Comparison of ENCODE assay signal across 24 mouse cellular contexts in the genomic region with DNA sequence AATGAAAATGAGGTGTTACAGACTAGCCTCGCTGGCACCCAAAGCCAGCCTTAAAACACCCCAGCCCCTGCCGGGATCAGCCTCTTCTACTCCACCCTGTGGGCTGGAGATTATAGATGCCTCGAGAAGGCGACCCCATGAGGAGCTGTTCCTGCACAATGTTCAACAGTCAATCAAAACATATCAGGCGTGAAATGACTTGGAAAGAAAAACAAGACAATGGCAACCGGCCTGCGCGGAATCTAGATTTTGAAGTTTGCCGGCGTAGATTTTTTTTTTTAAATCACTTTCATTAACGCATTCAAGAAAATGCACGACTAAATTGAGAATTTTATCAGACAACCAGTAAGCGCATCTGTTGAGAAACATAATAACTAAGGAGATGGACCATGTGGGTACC.
A peak's percentile ranks its signal among the peaks of the same experiment; 100 is the strongest.
DNase-seq lines count a peak whose midpoint lies in the region; ATAC-seq and TF ChIP-seq lines count a peak whose summit lies in the region.
"Had no signal": no experiment of that assay in that cellular context is flagged by ENCODE, and none has a peak within 500 bp of the region (broad histone marks: within the 10 kb centered on the region; RNA-seq: fewer than 3 reads in every experiment).

No protein-coding gene starts in this region.

- WGBS in forebrain, embryonic 13.5 days = 19% methylated on average over 13 of the region's 13 CpGs
- 18% methylated on average over 13 of the region's 13 CpGs for WGBS in forebrain, postnatal 0 days
- WGBS in midbrain, embryonic 10.5 days = 42% methylated on average over 13 of the region's 13 CpGs
- 20% methylated on average over 13 of the region's 13 CpGs for WGBS in midbrain, postnatal 0 days
- 19% methylated on average over 13 of the region's 13 CpGs for WGBS in hindbrain, embryonic 16.5 days
- 10% methylated on average over 13 of the region's 13 CpGs for WGBS in midbrain, embryonic 14.5 days
- WGBS in intestine, postnatal 0 days = 78% methylated on average over 13 of the region's 13 CpGs

- H3K9ac ChIP-seq in forebrain, embryonic 13.5 days = no peak overlapping the region
- no peak overlapping the region for H3K9ac ChIP-seq in forebrain, postnatal 0 days
- H3K9ac ChIP-seq in midbrain, postnatal 0 days (replicated peaks; ENCODE audit: low read length, poor library complexity, severe bottlenecking) = no peak overlapping the region
- no peak overlapping the region for H3K9ac ChIP-seq in hindbrain, embryonic 16.5 days (ENCODE audit: low read depth, low read length)
- no peak overlapping the region for H3K9ac ChIP-seq in midbrain, embryonic 14.5 days (replicated peaks; ENCODE audit: low read length)
- H3K9ac ChIP-seq in intestine, postnatal 0 days (ENCODE audit: low read depth, low read length) = no peak overlapping the region
- H3K9ac ChIP-seq: embryonic facial prominence, embryonic 13.5 days; heart, embryonic 13.5 days; limb, embryonic 12.5 days; liver, embryonic 15.5 days; lung, embryonic 14.5 days; neural tube, embryonic 12.5 days; stomach, embryonic 15.5 days had no signal

- H3K4me3 ChIP-seq in forebrain, embryonic 13.5 days = no peak overlapping the region
- H3K4me3 ChIP-seq in forebrain, postnatal 0 days (ENCODE audit: low read depth, low read length) = no peak overlapping the region
- H3K4me3 ChIP-seq in midbrain, embryonic 10.5 days = no peak overlapping the region
- no peak overlapping the region for H3K4me3 ChIP-seq in midbrain, postnatal 0 days (ENCODE audit: low read depth, low read length)
- no peak overlapping the region for H3K4me3 ChIP-seq in hindbrain, embryonic 16.5 days (ENCODE audit: low read length)
- H3K4me3 ChIP-seq in midbrain, embryonic 14.5 days (replicated peaks; ENCODE audit: low read depth, low read length) = no peak overlapping the region
- H3K4me3 ChIP-seq in intestine, postnatal 0 days (ENCODE audit: low read depth, low read length) = no peak overlapping the region
- H3K4me3 ChIP-seq: embryonic facial prominence, embryonic 13.5 days; heart, embryonic 13.5 days; limb, embryonic 12.5 days; liver, embryonic 15.5 days; myocyte; neural tube, embryonic 12.5 days; stomach, embryonic 15.5 days had no signal

- no peak for ATAC-seq in forebrain, embryonic 13.5 days
- ATAC-seq in forebrain, postnatal 0 days = no peak
- ATAC-seq in midbrain, postnatal 0 days (ENCODE audit: low FRiP score) = no peak
- ATAC-seq in hindbrain, embryonic 16.5 days = peak; percentile 35; the same call in 1 of the 2 replicates
- no peak for ATAC-seq in midbrain, embryonic 14.5 days (ENCODE audit: low FRiP score, low TSS enrichment)
- no peak for ATAC-seq in intestine, postnatal 0 days

- no peak overlapping the region for H3K4me2 ChIP-seq in forebrain, embryonic 13.5 days
- H3K4me2 ChIP-seq in forebrain, postnatal 0 days (ENCODE audit: low read depth) = no peak overlapping the region
- no peak overlapping the region for H3K4me2 ChIP-seq in midbrain, postnatal 0 days (ENCODE audit: low read depth, low read length, poor library complexity, severe bottlenecking)
- H3K4me2 ChIP-seq in hindbrain, embryonic 16.5 days (ENCODE audit: low read length) = no peak overlapping the region
- no peak overlapping the region for H3K4me2 ChIP-seq in midbrain, embryonic 14.5 days (ENCODE audit: low read length)
- no peak overlapping the region for H3K4me2 ChIP-seq in intestine, postnatal 0 days (replicated peaks; ENCODE audit: low read depth)
- H3K4me2 ChIP-seq: embryonic facial prominence, embryonic 13.5 days; heart, embryonic 13.5 days; limb, embryonic 12.5 days; liver, embryonic 15.5 days; lung, embryonic 14.5 days; neural tube, embryonic 12.5 days; stomach, embryonic 15.5 days had no signal

- DNase-seq in forebrain, postnatal 0 days = no peak
- no peak for DNase-seq in midbrain, embryonic 10.5 days (ENCODE audit: low spot score)
- no peak for DNase-seq in midbrain, postnatal 0 days (ENCODE audit: low spot score)
- DNase-seq in midbrain, embryonic 14.5 days = peak; percentile 58
- no peak for DNase-seq in spleen, adult 18-20 months
- DNase-seq: adrenal gland, adult 2 months; B cell, adult 2 months; cerebellum, adult 9-10 months; gastrocnemius, postnatal 10 days; heart, postnatal 10 days; kidney, adult 2 months; kidney, postnatal 36 days; lung, embryonic 14.5 days; lung, postnatal 14 days had no signal

- no peak for TF ChIP-seq CTCF in forebrain, postnatal 0 days (IDR thresholded peaks at IDR 0.05; ENCODE audit: low read depth)
- TF ChIP-seq CTCF in midbrain, postnatal 0 days (IDR thresholded peaks at IDR 0.05) = no peak; the same call in 1 of the 2 replicates
- TF ChIP-seq CTCF in intestine, postnatal 0 days (IDR thresholded peaks at IDR 0.05; ENCODE audit: low read depth) = no peak

- H3K36me3 ChIP-seq in forebrain, embryonic 13.5 days (ENCODE audit: poor library complexity, severe bottlenecking) = no peaks in the 10 kb centered on the region
- no peaks in the 10 kb centered on the region for H3K36me3 ChIP-seq in forebrain, postnatal 0 days (ENCODE audit: insufficient read depth)
- H3K36me3 ChIP-seq in midbrain, embryonic 10.5 days = no peaks in the 10 kb centered on the region
- no peaks in the 10 kb centered on the region for H3K36me3 ChIP-seq in midbrain, postnatal 0 days (ENCODE audit: insufficient read depth, low read length)
- H3K36me3 ChIP-seq in hindbrain, embryonic 16.5 days (ENCODE audit: control insufficient read depth, insufficient read depth, low read length) = no peaks in the 10 kb centered on the region
- no peaks in the 10 kb centered on the region for H3K36me3 ChIP-seq in midbrain, embryonic 14.5 days (ENCODE audit: control insufficient read depth, insufficient read depth, low read length)
- no peaks in the 10 kb centered on the region for H3K36me3 ChIP-seq in intestine, postnatal 0 days (ENCODE audit: control insufficient read depth, insufficient read depth)
- H3K36me3 ChIP-seq: embryonic facial prominence, embryonic 13.5 days; heart, embryonic 13.5 days; limb, embryonic 12.5 days; liver, embryonic 15.5 days; neural tube, embryonic 12.5 days; stomach, embryonic 15.5 days had no signal

- H3K27me3 ChIP-seq in forebrain, embryonic 13.5 days = no peaks in the 10 kb centered on the region
- no peaks in the 10 kb centered on the region for H3K27me3 ChIP-seq in forebrain, postnatal 0 days (ENCODE audit: insufficient read depth, low read length)
- no peaks in the 10 kb centered on the region for H3K27me3 ChIP-seq in midbrain, embryonic 10.5 days (ENCODE audit: low read depth, poor library complexity, severe bottlenecking)
- H3K27me3 ChIP-seq in midbrain, postnatal 0 days (ENCODE audit: insufficient read depth, low read length) = no peaks in the 10 kb centered on the region
- no peaks in the 10 kb centered on the region for H3K27me3 ChIP-seq in hindbrain, embryonic 16.5 days (replicated peaks; ENCODE audit: control insufficient read depth, insufficient read depth, low read length)
- no peaks in the 10 kb centered on the region for H3K27me3 ChIP-seq in midbrain, embryonic 14.5 days (ENCODE audit: control insufficient read depth, insufficient read depth, low read length)
- H3K27me3 ChIP-seq in intestine, postnatal 0 days (replicated peaks; ENCODE audit: control insufficient read depth, insufficient read depth, low read length) = no peaks in the 10 kb centered on the region
- H3K27me3 ChIP-seq: liver, embryonic 15.5 days; neural tube, embryonic 12.5 days; stomach, embryonic 15.5 days had no signal

- H3K4me1 ChIP-seq in forebrain, embryonic 13.5 days = peaks cover 46% of the 10 kb centered on the region
- H3K4me1 ChIP-seq in forebrain, postnatal 0 days (ENCODE audit: insufficient read depth) = peaks cover 21% of the 10 kb centered on the region
- peaks cover 61% of the 10 kb centered on the region for H3K4me1 ChIP-seq in midbrain, embryonic 10.5 days
- H3K4me1 ChIP-seq in midbrain, postnatal 0 days (ENCODE audit: insufficient read depth, low read length) = peaks cover 15% of the 10 kb centered on the region
- peaks cover 27% of the 10 kb centered on the region for H3K4me1 ChIP-seq in hindbrain, embryonic 16.5 days (ENCODE audit: control insufficient read depth, insufficient read depth, low read depth, low read length)
- peaks cover 46% of the 10 kb centered on the region for H3K4me1 ChIP-seq in midbrain, embryonic 14.5 days (ENCODE audit: control insufficient read depth, insufficient read depth, low read length)
- H3K4me1 ChIP-seq in intestine, postnatal 0 days (replicated peaks; ENCODE audit: control insufficient read depth, insufficient read depth, low read length) = no peaks in the 10 kb centered on the region
- H3K4me1 ChIP-seq: embryonic facial prominence, embryonic 13.5 days; heart, embryonic 13.5 days; limb, embryonic 12.5 days; liver, embryonic 15.5 days; stomach, embryonic 15.5 days had no signal

- 0 out of 2 replicates have a peak overlapping the region, but pooled peaks have one; percentile 0 for H3K27ac ChIP-seq in forebrain, embryonic 13.5 days
- no peak overlapping the region for H3K27ac ChIP-seq in forebrain, postnatal 0 days (ENCODE audit: low read depth, low read length)
- peak overlapping the region; percentile 68 for H3K27ac ChIP-seq in midbrain, embryonic 10.5 days (replicated peaks)
- no peak overlapping the region for H3K27ac ChIP-seq in midbrain, postnatal 0 days (ENCODE audit: low read depth, low read length)
- no peak overlapping the region for H3K27ac ChIP-seq in hindbrain, embryonic 16.5 days (ENCODE audit: low read depth, low read length)
- peak overlapping the region; percentile 66 for H3K27ac ChIP-seq in midbrain, embryonic 14.5 days (replicated peaks; ENCODE audit: low read depth, low read length)
- no peak overlapping the region for H3K27ac ChIP-seq in intestine, postnatal 0 days (ENCODE audit: low read depth, low read length)
- H3K27ac ChIP-seq: embryonic facial prominence, embryonic 13.5 days; heart, embryonic 13.5 days; limb, embryonic 12.5 days; liver, embryonic 15.5 days; neural tube, embryonic 12.5 days; stomach, embryonic 15.5 days had no signal

- H3K9me3 ChIP-seq in forebrain, embryonic 13.5 days (replicated peaks) = no peaks in the 10 kb centered on the region
- no peaks in the 10 kb centered on the region for H3K9me3 ChIP-seq in forebrain, postnatal 0 days (ENCODE audit: low read length)
- no peaks in the 10 kb centered on the region for H3K9me3 ChIP-seq in midbrain, embryonic 10.5 days (replicated peaks)
- no peaks in the 10 kb centered on the region for H3K9me3 ChIP-seq in midbrain, postnatal 0 days (ENCODE audit: low read length)
- no peaks in the 10 kb centered on the region for H3K9me3 ChIP-seq in hindbrain, embryonic 16.5 days (ENCODE audit: control insufficient read depth, low read length)
- no peaks in the 10 kb centered on the region for H3K9me3 ChIP-seq in midbrain, embryonic 14.5 days (ENCODE audit: control insufficient read depth, low read length)
- H3K9me3 ChIP-seq in intestine, postnatal 0 days (ENCODE audit: control insufficient read depth) = no peaks in the 10 kb centered on the region
- H3K9me3 ChIP-seq: embryonic facial prominence, embryonic 13.5 days; heart, embryonic 13.5 days; limb, embryonic 12.5 days; liver, embryonic 15.5 days; neural tube, embryonic 12.5 days; stomach, embryonic 15.5 days had no signal

Comparison
In these comparisons a context has a peak if more than half of its experiments do, and no peak if none do; other contexts are left out.
1. H3K27ac ChIP-seq: peak in forebrain, embryonic 13.5 days (single experiment), midbrain, embryonic 10.5 days (single experiment) and midbrain, embryonic 14.5 days (single experiment); none in forebrain, postnatal 0 days (single experiment), midbrain, postnatal 0 days (single experiment), hindbrain, embryonic 16.5 days (single experiment) and intestine, postnatal 0 days (single experiment).